Mouse (Mus musculus): ENCODE measurements around the gene Galnt16.

The Galnt16 gene

GRCm38 (mm10) chr12:80517977-80518376 lies at the start of gene Galnt16:
TSS of gene Galnt16 (plus strand) at chr12:80518277.
- in situ Hi-C loops (cut with MboI), result no loop called here

DNA sequence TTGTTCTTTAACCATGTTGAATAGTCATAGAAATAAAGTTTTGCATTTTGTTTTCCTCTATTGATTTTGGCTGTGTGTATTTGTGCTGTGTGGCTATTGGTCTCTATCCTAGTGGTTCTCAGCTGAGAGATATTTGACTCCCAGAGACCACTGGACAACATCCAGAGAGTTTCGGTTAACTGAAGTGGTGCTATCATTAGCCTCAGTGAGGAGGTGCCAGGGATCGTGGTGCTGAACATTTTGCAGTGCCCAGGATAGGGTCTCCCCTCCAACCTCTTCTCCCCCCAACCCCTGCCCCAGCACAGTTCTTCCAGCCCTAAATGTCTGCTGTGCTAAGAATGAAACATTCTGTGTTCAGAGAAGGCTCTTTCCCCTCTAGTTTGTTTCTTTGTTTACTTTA lies 47.9 kb upstream of the Galnt16 start:
- in situ Hi-C loops (cut with MboI), result no loop called here

DNA sequence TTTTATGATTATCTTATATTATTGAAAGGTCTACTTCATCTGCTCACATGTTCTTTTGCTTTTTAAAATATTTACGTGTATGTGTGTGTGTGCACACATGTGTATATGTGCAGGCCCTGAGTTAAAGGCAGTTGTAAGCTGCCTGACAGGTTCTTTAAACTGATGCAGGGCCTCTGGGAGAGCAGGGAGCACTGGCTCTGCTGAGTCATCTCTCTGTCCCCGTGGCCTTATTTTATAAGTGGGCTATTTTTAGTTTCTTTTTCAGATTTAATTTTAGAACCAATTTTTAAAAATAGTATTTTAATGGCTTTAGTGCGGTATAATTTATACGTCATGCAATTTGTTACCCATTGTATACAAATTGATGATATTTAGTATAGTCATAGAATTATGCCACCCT lies 46.2 kb upstream of the Galnt16 start:
- in situ Hi-C loops (cut with MboI), result no loop called here

- in situ Hi-C loops (cut with MboI), result no loop called here
These were observed 44.3 kb upstream of the Galnt16 start for GRCm38 (mm10) chr12:80473731-80474130.

DNA sequence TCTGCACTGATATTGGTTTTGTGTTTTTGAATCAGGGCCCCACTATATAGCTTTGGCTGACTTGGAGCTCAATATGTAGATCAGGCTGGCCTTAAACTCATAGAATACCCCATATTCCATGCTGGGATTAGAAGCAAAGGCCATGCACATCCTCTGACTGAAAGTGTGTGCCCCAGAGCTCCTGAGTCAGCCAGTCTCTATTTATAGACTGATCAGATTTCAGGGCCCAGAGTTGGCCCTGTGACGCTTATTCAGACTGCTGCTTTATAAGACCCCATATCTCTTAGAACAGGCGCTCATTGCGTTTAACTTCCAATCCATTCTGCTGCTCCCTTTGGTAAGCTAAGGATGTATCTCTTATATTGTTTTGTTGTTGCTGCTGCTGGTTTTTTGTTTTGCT lies 38.1 kb upstream of the Galnt16 start:
- in situ Hi-C loops (cut with MboI), result no loop called here

GRCm38 (mm10) chr12:80483397-80483796 lies 34.7 kb upstream of the Galnt16 start:
- in situ Hi-C loops (cut with MboI), result no loop called here

GRCm38 (mm10) chr12:80493311-80493710 lies 24.8 kb upstream of the Galnt16 start:
- in situ Hi-C loops (cut with MboI), result no loop called here

DNA sequence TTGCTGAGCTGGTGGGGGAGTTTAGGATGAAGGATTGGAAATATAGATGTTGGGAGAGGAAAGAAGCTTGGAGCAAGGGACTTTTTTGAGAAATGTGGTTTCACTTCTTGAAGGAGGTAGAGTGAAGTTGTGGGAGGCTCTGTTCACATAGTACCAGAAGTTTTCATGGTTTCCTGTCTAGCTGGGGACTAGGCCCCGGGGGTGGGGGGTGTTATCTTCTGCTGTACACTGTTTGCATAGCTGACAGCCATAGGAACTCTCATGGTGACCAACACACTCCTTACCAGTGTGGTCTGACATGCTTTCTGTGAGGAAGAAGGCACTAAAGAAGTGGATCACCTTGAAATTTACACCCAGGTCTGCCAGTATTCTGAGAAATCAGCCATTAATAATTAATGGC lies 22.4 kb upstream of the Galnt16 start:
- in situ Hi-C loops (cut with MboI), result no loop called here

- in situ Hi-C loops (cut with MboI), result no loop called here
These were observed 19.7 kb upstream of the Galnt16 start for GRCm38 (mm10) chr12:80498356-80498755.

DNA sequence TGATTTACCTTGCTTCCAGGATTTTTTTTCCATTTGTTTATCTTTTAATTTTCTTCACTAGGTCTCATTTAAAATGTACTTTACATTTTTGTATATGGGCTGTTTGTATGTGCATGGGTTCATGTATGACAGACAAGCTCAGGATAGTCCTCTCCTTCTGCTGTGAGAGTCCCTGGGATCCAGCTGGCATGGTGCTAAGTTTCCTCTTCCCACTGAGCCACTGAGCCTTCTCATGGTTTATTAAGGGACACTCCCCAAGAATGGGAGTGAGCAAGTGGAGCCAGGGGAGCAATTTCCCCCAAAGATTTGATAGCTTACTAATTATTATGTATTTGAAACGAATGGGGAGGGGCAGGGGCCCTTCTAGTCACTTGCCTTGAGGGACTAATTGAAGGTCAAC lies 17.6 kb upstream of the Galnt16 start:
- in situ Hi-C loops (cut with MboI), result no loop called here

GRCm38 (mm10) chr12:80504718-80505117 lies 13.4 kb upstream of the Galnt16 start:
- in situ Hi-C loops (cut with MboI), result no loop called here

GRCm38 (mm10) chr12:80507041-80507745 lies 10.9 kb upstream of the Galnt16 start:
- in situ Hi-C loops (cut with MboI), result no loop called here

GRCm38 (mm10) chr12:80518393-80518756 lies 298 bp downstream of the Galnt16 start:
- in situ Hi-C loops (cut with MboI), result no loop called here

DNA sequence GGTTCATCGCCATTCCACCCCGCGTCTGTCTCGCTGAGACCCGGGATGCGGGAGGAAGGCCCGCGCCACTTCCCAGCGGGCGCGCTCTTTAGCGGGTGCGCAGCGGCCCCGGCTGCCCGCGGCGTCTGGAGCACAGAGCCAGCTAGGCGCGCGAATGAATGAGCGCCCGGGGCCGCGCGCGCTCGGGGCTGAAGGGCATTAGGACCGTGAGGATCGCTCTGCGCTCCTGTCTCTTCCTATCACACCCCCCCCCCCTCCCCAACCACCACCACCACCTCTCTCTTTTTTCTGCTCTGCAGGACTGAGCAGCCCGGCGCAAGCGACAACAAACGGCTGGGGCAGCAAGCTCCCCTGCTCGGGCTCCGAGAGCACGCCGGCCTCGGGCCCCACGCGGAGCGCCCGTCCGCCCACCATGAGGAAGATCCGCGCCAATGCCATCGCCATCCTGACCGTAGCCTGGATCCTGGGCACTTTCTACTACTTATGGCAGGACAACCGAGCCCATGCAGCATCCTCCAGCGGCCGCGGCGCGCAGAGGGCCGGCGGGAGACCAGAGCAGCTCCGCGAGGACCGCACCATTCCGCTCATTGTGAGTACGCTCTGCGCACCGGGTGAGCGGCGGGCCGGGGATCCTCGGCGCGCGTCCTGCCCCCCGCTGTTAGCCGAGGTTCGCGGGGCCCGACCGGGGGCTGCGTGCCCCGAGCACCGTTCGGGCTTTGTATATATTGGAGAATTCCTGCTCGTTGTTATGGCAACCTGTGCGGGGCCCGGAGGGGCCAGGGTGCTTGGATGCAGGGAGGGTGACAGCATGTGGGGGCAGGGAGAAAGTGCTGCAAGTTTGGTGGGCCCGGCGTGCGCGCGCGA lies 912 bp downstream of the Galnt16 start:
- in situ Hi-C loops (cut with MboI), result no loop called here

GRCm38 (mm10) chr12:80519621-80520332 lies 1.7 kb downstream of the Galnt16 start:
- in situ Hi-C loops (cut with MboI), result no loop called here

DNA sequence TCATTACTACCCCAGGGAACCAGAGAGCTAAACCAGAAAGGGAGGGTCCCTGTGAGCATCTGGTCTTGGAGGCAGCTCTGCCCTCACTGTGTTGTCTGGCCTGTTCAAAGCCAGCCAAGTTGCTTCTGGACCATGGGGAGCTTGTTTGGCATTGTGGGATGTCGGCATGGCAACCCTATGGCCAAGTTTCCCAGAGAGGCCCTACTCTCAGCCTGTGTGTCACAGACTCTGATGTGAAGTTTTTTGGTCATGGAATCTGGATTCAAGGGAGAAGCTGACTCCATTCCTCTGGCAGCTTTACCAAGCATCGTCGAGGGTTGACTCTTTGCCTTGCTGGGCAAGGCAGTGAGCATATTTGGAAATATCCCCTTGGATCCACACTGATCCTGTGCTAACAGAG lies 3.9 kb downstream of the Galnt16 start:
- in situ Hi-C loops (cut with MboI), result no loop called here

- in situ Hi-C loops (cut with MboI), result no loop called here
These were observed 6.3 kb downstream of the Galnt16 start for GRCm38 (mm10) chr12:80524276-80524921.

GRCm38 (mm10) chr12:80525513-80525912 lies 7.4 kb downstream of the Galnt16 start:
- in situ Hi-C loops (cut with MboI), result no loop called here

DNA sequence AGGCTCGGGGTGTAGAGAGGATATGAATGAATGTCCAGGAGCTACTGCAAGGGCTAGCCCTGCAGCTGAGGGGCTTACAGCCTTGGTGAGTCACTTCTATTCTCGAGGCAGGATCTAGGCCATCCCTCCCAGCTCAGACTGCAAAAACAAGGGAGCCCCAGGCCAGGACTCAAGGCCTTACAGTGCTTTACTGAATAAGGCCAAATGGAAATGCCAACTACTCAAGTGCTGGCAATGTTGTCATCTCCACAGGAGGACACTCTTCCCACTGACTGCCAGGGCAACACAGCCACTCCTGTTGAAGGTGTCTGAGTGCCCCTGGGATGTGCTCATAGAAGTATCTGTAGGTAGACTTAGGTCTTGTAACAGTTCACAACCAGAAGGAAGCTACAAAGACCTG lies 8.4 kb downstream of the Galnt16 start:
- in situ Hi-C loops (cut with MboI), result no loop called here

GRCm38 (mm10) chr12:80527727-80528389 lies 9.8 kb downstream of the Galnt16 start:
- in situ Hi-C loops (cut with MboI), result no loop called here

DNA sequence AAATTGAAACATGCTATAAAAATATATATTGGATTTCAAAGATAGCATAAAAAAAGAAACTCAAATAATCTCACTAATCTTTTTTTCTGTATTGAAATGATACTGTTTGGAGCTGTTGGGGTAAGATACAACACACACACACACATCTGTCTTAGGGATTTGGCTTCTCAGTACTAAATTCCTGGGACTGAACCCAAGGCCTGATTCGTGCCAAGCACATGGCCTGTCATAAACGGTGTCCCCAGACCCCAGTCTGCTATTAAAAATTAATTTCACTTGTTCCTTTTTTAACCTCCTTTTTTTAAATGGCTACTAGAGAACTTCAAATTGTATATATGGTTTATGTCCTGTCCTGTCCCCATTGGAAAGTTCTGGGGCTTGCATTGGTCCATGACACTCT lies 12.0 kb downstream of the Galnt16 start:
- in situ Hi-C loops (cut with MboI), result no loop called here

DNA sequence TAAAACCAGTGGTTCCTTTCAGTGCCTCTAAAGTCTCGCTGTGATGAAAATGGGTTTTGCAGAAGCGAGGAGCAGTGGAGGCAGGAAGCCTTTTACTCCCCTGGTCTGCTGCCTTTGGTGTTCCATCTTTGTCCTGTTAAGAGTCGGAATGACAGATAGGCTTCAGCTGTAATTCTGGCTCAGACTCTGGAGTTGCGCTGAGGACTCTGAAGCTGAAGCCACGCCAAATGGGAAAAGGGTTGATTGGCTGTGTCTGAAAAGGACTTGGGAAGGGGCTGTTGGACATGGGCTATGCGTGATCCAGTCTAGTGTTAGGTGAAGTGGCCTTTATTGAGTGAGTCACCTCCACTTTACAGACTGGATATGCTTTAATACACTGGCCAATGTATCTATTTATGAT lies 12.6 kb downstream of the Galnt16 start:
- in situ Hi-C loops (cut with MboI), result no loop called here

All from mature B cell (primary cell).